Mouse (Mus musculus) kidney, embryonic 16.5 days (tissue): ENCODE measurements around the gene Olfr48. TPM values are rescaled to one million over a fixed set of nuclear protein-coding genes. Genes with fewer than 3 reads are reported as not detected.

Experiments
- ATAC-seq: fragments of 200-750 bp; cut with Nextera tagmentation; 2 replicates; pipeline ENCODE4 v1.8.0; 2017; ENCODE audit warnings: moderate TSS enrichment; ENCODE audit not compliant: low FRiP score, low TSS enrichment
- H3K27ac ChIP-seq: fragments of 300-500 bp; sonication (generic); 2 replicates; pipeline ENCODE4 v1.5.1; 2014; ENCODE audit warnings: low read length
- H3K27me3 ChIP-seq: fragments of 300-500 bp; sonication (generic); 2 replicates; pipeline ENCODE4 v1.6.1; 2014; ENCODE audit warnings: low read length, control low read depth, mixed read lengths; ENCODE audit not compliant: insufficient read depth
- H3K36me3 ChIP-seq: fragments of 300-500 bp; sonication (generic); 2 replicates; pipeline ENCODE4 v1.6.1; 2014; ENCODE audit warnings: low read length, control low read depth, mixed read lengths; ENCODE audit not compliant: insufficient read depth
- H3K4me1 ChIP-seq: fragments of 300-500 bp; sonication (generic); 2 replicates; pipeline ENCODE4 v1.6.1; 2014; ENCODE audit warnings: low read length, control low read depth, mixed read lengths; ENCODE audit not compliant: insufficient read depth
- H3K4me2 ChIP-seq: fragments of 300-500 bp; sonication (generic); replicated peaks from 2 replicates; pipeline ENCODE4 v1.6.1; 2014; ENCODE audit warnings: low read depth, low read length
- H3K4me3 ChIP-seq: fragments of 300-500 bp; sonication (generic); 2 replicates; pipeline ENCODE4 v1.5.1; 2014; ENCODE audit warnings: mild to moderate bottlenecking, low read length
- H3K9ac ChIP-seq: fragments of 300-500 bp; sonication (generic); replicated peaks from 2 replicates; pipeline ENCODE4 v1.6.1; 2014; ENCODE audit warnings: low read length
- H3K9me3 ChIP-seq: fragments of 300-500 bp; sonication (generic); 2 replicates; pipeline ENCODE4 v1.6.1; 2016; ENCODE audit warnings: low read length, control low read depth
- WGBS: fragments of 180-500 bp; shearing (Covaris S2); extraction: QIAGEN DNeasy Blood & Tissue Kit; methylation state at CpG from one replicate; pipeline ENCODE4 v1.1.7; 2014; 5-methylcytosine and 5-hydroxymethylcytosine counted together
- polyA plus RNA-seq: library from polyadenylated mRNA; unstranded; fragments of >200 nt; fragmentation: Nextera tagmentation; extraction: Ambion mirVana; gene quantifications from 2 replicates; pipeline ENCODE4 v1.2.1, GENCODE M21; 2015

Olfr48 gene
- polyA plus RNA-seq: not detected in 2 replicates

DNA sequence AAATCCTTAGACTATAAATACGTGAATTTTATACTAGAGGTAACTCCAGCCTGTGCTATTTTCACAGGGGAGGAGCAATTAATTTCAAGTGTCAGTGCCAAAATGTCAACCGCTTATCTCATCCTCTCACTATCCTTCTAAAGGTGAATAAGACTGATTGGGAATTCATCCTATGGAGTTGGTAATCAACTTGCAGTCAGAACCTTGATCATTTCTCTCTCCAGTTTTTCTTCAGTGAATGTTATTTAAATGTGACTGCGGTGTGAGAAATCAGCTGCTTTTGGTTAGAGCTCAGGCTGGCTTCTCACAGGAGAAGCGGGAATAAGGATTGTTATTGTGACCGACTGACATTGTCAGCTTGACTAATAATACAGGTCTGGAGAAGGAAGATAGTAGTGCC is at the start of gene Olfr48:
Gene Olfr48 (minus strand): TSS at position 101 of the 400 bp plus-strand sequence.
- no peak within 1 kb of the TSS for H3K4me2 ChIP-seq
- no peaks in the 10 kb centered on the region for H3K36me3 ChIP-seq
- no peaks in the 10 kb centered on the region for H3K27me3 ChIP-seq
- WGBS: 86% methylated on average over 5 of the region's 5 CpGs
- no peaks in the 10 kb centered on the region for H3K9me3 ChIP-seq
- H3K4me1 ChIP-seq: no peaks in the 10 kb centered on the region
- no peak within 1 kb of the TSS for H3K27ac ChIP-seq
- H3K9ac ChIP-seq: no peak within 1 kb of the TSS
- no peak for ATAC-seq
- H3K4me3 ChIP-seq: no peak within 1 kb of the TSS

DNA sequence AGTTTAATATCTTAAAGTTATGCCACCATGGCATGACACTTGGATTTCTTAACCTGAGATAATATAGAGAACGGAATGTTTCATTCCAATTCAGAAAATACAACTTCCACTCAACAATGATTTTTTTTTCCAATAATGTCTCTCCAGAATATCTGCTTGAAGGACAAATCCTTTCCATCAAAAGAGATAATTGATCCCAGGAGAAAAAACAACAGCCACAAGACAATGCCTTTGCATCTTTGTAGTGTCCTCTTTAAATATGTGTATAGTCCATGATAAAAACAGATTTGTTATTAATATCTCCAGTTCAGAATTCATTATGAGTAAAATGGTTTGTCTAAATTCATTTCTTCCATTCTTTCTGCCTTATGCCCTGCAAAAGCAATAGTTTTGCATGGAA is 30.1 kb upstream of the Olfr48 start, which contains the start of gene Olfr1257:
Gene Olfr1257 (plus strand): TSS at position 301 of the 400 bp plus-strand sequence.
- H3K27ac ChIP-seq: no peak within 1 kb of the TSS
- no peak within 1 kb of the TSS for H3K4me3 ChIP-seq
- H3K4me1 ChIP-seq: no peaks in the 10 kb centered on the region
- no peaks in the 10 kb centered on the region for H3K9me3 ChIP-seq
- H3K36me3 ChIP-seq: no peaks in the 10 kb centered on the region
- H3K27me3 ChIP-seq: no peaks in the 10 kb centered on the region
- ATAC-seq: no peak
- H3K4me2 ChIP-seq: no peak within 1 kb of the TSS
- 91% methylated on average over 1 of the region's 1 CpGs for WGBS
- H3K9ac ChIP-seq: no peak within 1 kb of the TSS

DNA sequence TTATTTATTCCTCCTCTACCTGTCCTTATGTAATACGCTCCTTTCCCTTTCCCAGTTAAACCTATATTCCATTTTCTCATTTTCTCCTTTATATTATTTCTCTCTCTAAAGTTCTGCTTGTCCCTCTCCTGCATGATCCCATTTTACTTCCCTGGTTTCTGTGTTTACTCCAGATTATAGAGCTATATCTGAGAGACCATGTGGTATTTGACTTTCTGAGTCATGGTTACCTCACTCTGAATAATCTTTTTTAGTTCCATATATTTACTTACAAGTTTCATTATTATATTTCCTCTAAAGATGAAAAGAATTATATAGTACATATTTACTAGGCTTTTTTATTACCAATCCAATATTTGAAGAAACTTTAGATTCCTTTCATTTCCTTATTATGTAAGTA is 1.2 kb upstream of the Olfr48 start:
- Histone ChIP-seq H3K9ac (no peak overlapping the region), H3K27ac (no peak overlapping the region), H3K36me3 (no peaks in the 10 kb centered on the region), H3K4me1 (no peaks in the 10 kb centered on the region), H3K27me3 (no peaks in the 10 kb centered on the region), H3K4me3 (no peak overlapping the region), H3K9me3 (no peaks in the 10 kb centered on the region), H3K4me2 (no peak overlapping the region)
- no peak for ATAC-seq
- 86% methylated on average over 1 of the region's 1 CpGs for WGBS

DNA sequence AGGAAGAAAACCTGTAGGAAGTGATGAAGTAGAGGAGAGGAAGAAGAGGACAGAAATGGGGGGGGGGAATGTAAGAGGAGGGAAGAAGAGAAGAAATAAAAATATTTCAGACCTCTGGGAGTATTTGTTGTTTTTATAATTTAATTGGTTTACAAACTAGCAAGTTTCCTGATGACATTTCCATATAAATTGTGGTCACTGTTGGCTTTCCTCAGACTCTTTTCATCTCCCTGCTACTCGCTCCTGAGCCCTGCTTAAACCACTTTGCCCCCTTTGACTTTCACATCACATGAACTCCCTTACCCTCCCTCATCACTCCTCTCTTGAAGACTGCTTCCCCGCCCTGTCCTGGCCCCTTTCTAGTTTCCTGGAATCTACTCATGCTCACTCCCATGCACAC is 6.5 kb downstream of the Olfr48 start, which contains the start of gene Olfr1256:
Gene Olfr1256 (minus strand): TSS at position 101 of the 400 bp plus-strand sequence.
- WGBS: 31% methylated on average over 2 of the region's 2 CpGs
- no peak within 1 kb of the TSS for H3K4me2 ChIP-seq
- ATAC-seq: no peak
- no peaks in the 10 kb centered on the region for H3K27me3 ChIP-seq
- H3K36me3 ChIP-seq: no peaks in the 10 kb centered on the region
- H3K4me3 ChIP-seq: no peak within 1 kb of the TSS
- no peaks in the 10 kb centered on the region for H3K4me1 ChIP-seq
- no peaks in the 10 kb centered on the region for H3K9me3 ChIP-seq
- no peak within 1 kb of the TSS for H3K9ac ChIP-seq
- no peak within 1 kb of the TSS for H3K27ac ChIP-seq

DNA sequence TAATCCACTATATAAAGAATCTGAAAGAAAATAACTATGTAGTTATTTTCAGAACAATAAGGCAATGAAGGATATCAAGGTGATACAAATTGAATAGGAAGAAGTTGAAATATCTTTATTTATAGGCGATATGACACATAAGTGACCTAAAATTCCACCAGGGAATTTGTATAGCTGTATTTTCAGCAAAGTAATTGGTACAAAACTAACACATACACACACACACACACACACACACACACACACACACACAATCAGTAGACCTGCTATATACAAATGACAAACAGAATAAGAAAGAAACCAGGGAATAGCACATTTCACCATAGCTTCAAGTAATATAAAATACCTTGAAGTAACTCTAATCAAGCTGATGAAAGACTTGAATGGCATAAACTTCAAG is 27.8 kb downstream of the Olfr48 start:
- H3K4me2 ChIP-seq: no peak overlapping the region
- no peaks in the 10 kb centered on the region for H3K9me3 ChIP-seq
- no peaks in the 10 kb centered on the region for H3K36me3 ChIP-seq
- H3K4me1 ChIP-seq: no peaks in the 10 kb centered on the region
- H3K4me3 ChIP-seq: no peak overlapping the region
- WGBS: 86% methylated on average over 1 of the region's 1 CpGs
- no peak overlapping the region for H3K9ac ChIP-seq
- ATAC-seq: no peak
- no peak overlapping the region for H3K27ac ChIP-seq
- no peaks in the 10 kb centered on the region for H3K27me3 ChIP-seq

DNA sequence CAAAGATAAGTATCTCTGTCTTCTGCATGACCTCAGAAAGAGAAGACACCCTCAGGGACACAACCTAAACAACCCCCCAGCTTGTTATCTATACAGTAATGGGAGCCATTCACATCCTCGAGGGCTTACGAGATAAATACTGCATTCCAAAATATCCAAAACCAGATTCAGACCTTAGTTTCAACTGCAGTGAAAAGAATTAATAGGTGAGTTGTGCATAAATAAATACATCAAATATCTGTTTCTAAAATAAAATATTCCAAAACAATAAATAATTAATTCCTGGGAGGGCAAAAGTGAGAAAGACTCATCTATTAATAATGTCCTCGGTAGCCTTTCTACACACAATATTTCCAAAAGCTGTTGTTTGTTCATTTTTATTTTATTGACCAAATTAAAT is 36.3 kb downstream of the Olfr48 start, which contains the start of gene Olfr1255:
Gene Olfr1255 (plus strand): TSS at position 301 of the 400 bp plus-strand sequence.
- Histone ChIP-seq H3K27ac (no peak within 1 kb of the TSS), H3K9me3 (no peaks in the 10 kb centered on the region), H3K27me3 (no peaks in the 10 kb centered on the region), H3K36me3 (no peaks in the 10 kb centered on the region), H3K4me1 (no peaks in the 10 kb centered on the region), H3K9ac (no peak within 1 kb of the TSS), H3K4me2 (no peak within 1 kb of the TSS), H3K4me3 (no peak within 1 kb of the TSS)
- no peak for ATAC-seq
- WGBS: 89% methylated on average over 3 of the region's 3 CpGs

DNA sequence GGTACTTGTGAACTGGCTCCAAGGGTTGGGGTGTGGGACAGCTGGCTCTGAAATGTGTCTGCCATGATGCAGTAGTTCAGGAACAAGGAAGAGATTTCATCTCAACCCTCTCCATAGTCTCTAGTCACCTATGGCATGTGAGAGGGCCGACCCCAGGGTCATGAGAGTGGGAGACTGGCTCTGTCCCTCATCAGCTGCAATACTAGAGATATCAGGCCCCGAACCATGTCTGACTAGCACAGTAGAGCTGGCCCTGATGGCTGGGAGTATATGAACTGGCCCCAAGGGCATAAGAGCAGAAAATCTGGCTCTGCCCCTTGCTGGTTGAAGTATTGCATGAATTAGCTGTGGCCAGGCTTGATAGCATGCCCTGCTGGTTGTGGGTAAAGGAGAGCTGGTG is 37.3 kb downstream of the Olfr48 start:
- H3K9ac ChIP-seq: no peak overlapping the region
- no peak overlapping the region for H3K4me2 ChIP-seq
- WGBS: 87% methylated on average over 2 of the region's 2 CpGs
- no peak overlapping the region for H3K4me3 ChIP-seq
- H3K9me3 ChIP-seq: no peaks in the 10 kb centered on the region
- no peak overlapping the region for H3K27ac ChIP-seq
- ATAC-seq: no peak
- H3K27me3 ChIP-seq: no peaks in the 10 kb centered on the region
- no peaks in the 10 kb centered on the region for H3K36me3 ChIP-seq
- H3K4me1 ChIP-seq: no peaks in the 10 kb centered on the region

DNA sequence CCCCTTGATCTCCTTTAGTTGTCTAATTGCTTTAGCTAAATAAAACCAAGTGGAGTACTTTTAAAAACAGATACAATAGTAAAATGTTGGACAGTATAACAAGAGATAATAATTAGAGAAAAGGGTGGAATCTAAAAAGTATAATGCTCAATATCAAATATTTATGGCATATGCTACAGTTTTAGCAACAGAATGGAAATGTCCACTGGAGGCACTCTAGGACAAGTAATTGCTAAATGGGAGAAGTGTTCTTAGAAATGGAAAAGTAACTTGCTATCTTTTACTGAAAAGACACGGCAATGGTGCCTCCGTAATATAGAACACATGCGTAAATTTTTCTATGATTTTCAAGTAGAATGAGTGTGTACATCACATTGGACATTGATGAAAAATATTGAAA is 48.4 kb downstream of the Olfr48 start:
- WGBS: 91% methylated on average over 3 of the region's 3 CpGs
- Histone ChIP-seq H3K4me2 (no peak overlapping the region), H3K27me3 (no peaks in the 10 kb centered on the region), H3K36me3 (no peaks in the 10 kb centered on the region), H3K4me1 (no peaks in the 10 kb centered on the region), H3K9me3 (no peaks in the 10 kb centered on the region), H3K4me3 (no peak overlapping the region), H3K27ac (no peak overlapping the region), H3K9ac (no peak overlapping the region)
- ATAC-seq: no peak

DNA sequence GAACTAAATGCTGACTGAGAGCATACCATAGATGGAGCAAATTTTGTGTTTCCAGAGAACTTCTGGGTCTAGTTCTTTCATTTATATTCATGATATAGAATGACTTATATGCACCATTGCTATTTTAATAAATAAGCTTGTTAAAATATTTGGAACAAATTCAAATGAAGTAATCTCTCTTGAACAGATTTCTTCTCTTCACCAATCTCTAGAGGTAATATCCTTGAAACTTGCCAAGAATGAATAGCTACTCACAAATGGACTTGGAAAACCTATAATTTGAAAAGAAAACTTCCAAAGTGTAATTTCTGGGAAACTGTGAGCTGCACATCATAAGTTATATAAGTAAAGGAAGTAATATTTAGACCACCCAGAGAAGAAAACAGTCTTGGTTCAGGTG is 54.5 kb downstream of the Olfr48 start, which contains the start of gene Olfr1254:
Gene Olfr1254 (minus strand): TSS at position 101 of the 400 bp plus-strand sequence.
- Histone ChIP-seq H3K27me3 (no peaks in the 10 kb centered on the region), H3K4me1 (no peaks in the 10 kb centered on the region), H3K4me3 (no peak within 1 kb of the TSS), H3K27ac (no peak within 1 kb of the TSS), H3K9me3 (no peaks in the 10 kb centered on the region), H3K36me3 (no peaks in the 10 kb centered on the region), H3K9ac (no peak within 1 kb of the TSS), H3K4me2 (no peak within 1 kb of the TSS)
- ATAC-seq: no peak
